Mouse (Mus musculus) liver, embryonic 14.5 days (tissue): ENCODE results near the gene Gm17304.

Experiments
- CTCF ChIP-seq: IDR thresholded peaks from 2 replicates; pipeline ENCODE4 v1.5.1; 2016; ENCODE audit warnings: antibody characterized with exemption, low read depth, control low read depth
- EP300 ChIP-seq: IDR thresholded peaks from 2 replicates; pipeline ENCODE4 v1.6.1; 2016; ENCODE audit warnings: antibody characterized with exemption, low read depth

GRCm38 (mm10) chr5:106622193-106622592 lies 13.3 kb downstream of the Gm17304 start:
- TF ChIP-seq CTCF, result no peak
- no peak for TF ChIP-seq EP300
